Mouse (Mus musculus) adipocyte (in vitro differentiated cells): ENCODE measurements around the gene Ensa.

Source experiments
- DNase-seq: peaks from one replicate; pipeline ENCODE4 v3.0.0-alpha.2; 2016; ENCODE audit warnings: low spot score

Ensa gene

DNA sequence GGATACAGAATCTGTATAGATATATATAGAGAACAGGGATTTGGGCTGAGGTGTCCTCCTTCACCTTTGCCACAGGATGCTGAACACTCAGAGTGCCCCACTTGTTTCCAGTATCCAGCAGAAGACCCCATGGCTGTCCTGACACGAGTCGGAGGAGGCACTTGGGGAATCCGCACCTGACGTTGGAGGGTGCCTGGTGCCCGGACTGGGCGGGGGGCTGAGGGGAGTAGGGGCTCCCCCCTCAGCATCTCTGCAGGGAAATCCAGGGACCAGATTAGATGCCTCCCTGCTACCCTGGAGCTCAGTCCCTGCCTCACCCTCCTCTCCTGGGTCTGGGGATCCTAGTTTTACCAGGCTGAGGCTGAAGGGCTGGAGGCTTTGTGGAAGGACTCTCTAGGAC, 55.9 kb downstream of the Ensa start:
- DNase-seq = no peak

DNA sequence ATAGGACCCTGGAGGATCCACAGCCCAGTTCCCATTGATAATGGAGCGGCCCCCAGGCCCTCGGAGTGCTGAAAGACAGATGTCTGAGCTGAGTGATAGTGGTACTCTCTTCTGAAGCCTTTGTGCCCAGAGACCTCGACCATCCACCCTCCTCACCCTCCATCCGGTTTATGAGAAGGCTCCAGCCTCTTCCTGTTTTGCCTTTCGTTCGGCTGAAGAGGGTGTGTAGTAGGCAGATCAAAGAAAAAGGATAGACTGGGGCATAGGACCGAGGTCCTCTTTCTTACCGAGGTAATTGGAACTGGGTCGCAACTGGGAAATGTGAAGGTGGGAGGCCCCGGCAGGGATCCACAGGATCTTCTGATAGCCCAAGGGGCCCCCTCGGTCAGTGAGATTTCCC, 56.6 kb downstream of the Ensa start:
- no peak for DNase-seq
